Mouse (Mus musculus): ENCODE results near the gene Rai14.

GRCm38 (mm10) chr15:10760006-10760405 lies 45.6 kb upstream of the Rai14 start:
- TF ChIP-seq CTCF (IDR thresholded peaks at IDR 0.05; ENCODE audit: borderline replicate concordance, extremely low read depth, insufficient read depth, insufficient read length) (no peak), POLR2A (IDR thresholded peaks at IDR 0.05; ENCODE audit: borderline replicate concordance, extremely low read depth, insufficient read depth, insufficient read length, poor library complexity, severe bottlenecking) (no peak)
